Mouse (Mus musculus): ENCODE data around the gene Dnase1l1.

DNA sequence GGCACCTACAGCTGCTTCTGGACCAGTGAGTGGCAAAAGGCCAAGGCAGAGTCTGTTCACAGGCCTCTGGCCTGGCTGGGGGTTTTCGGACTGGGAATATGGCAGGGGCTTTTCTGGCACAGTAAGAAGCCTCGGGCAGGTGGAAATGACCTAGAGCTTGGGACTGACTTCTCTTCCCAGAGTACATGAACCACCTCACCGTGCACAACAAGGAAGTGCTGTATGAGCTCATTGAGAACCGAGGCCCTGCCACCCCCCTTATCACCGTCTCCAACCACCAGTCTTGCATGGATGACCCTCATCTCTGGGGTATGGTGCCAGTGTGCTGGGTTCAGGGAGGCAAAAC, 928 bp upstream of the Dnase1l1 start:
- TF ChIP-seq CTCF (conservative IDR thresholded peaks at IDR 0.05; ENCODE audit: low read length) (no peak), NANOG (IDR thresholded peaks at IDR 0.05; ENCODE audit: borderline replicate concordance, low read length) (no peak), POU5F1 (IDR thresholded peaks at IDR 0.05; ENCODE audit: borderline replicate concordance, low read length) (no peak)
